Mouse (Mus musculus): ENCODE results near the gene Rnf157. TPM values are rescaled to one million over a fixed set of nuclear protein-coding genes. Genes with fewer than 3 reads are reported as not detected.

Gene Rnf157
- 8.6 and 9.2 TPM in 2 replicates for polyA plus RNA-seq (2014; fragmentation: Nextera tagmentation; extraction: Ambion mirVana)

DNA sequence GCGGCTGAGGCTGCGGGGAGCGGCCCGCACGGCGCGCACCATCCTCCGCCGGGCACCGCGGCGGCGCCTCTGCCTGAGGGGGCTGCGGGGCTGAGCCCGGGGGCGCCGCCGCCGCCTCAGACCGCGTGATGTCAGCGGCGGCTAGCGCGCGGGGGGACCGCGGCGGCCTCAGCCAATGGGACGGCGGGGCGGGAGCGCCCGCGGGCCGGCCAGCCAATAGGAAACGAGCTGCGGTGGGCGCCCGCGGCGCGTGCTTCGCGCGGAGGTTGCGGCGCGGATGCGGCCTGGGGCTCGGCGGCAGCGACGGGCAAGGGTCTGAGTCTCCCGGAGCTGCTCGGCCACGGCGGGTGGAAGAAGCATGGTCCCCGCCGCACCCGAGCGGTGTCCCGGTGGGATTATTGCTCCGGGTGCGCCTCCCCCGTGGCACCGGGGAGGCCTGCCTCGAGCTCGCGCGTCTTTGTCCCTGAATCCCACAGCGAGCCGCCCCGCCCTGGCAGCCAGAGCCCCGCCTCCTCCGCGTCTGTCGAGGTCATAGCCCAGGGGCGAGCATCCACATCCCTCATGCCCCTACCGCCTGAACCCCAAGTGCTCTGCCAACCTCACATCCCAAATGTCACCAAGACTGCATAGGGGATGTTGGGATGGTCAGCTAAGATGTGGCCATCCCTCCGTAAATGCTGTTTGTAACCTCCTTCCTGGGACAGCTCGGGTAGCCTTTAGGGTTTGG lies at the start of gene Rnf157:
Rnf157 (minus strand) TSS at position 129 of the 727 bp plus-strand sequence.
- peaks cover 8% of the 10 kb centered on the region; the same call in 1 of the 2 replicates for H3K4me1 ChIP-seq (ENCODE audit: control insufficient read depth, insufficient read depth, low read length)
- H3K27me3 ChIP-seq (ENCODE audit: control insufficient read depth, insufficient read depth, low read length) = 0 out of 2 replicates have a peak, but pooled peaks cover 6% of the 10 kb centered on the region
- peak within 1 kb of the TSS; percentile 84 for H3K9ac ChIP-seq (ENCODE audit: low read depth, low read length)
- peak within 1 kb of the TSS; percentile 66; the same call in 1 of the 2 replicates for H3K27ac ChIP-seq (ENCODE audit: low read depth, low read length)
- no peaks in the 10 kb centered on the region for H3K36me3 ChIP-seq (ENCODE audit: control insufficient read depth, insufficient read depth, low read length)
- peak within 1 kb of the TSS; percentile 100 for H3K4me2 ChIP-seq
- H3K9me3 ChIP-seq (replicated peaks; ENCODE audit: control insufficient read depth, low read length) = no peaks in the 10 kb centered on the region
- peak within 1 kb of the TSS; percentile 79 for H3K4me3 ChIP-seq (ENCODE audit: low read depth, low read length)
- ATAC-seq (replicated peaks; ENCODE audit: insufficient number of reproducible peaks, low FRiP score, low TSS enrichment) = peak; percentile 81
- whole genome bisulfite sequencing (ENCODE audit: insufficient replicate concordance) = 3% methylated on average over 55 of the region's 82 CpGs

DNA sequence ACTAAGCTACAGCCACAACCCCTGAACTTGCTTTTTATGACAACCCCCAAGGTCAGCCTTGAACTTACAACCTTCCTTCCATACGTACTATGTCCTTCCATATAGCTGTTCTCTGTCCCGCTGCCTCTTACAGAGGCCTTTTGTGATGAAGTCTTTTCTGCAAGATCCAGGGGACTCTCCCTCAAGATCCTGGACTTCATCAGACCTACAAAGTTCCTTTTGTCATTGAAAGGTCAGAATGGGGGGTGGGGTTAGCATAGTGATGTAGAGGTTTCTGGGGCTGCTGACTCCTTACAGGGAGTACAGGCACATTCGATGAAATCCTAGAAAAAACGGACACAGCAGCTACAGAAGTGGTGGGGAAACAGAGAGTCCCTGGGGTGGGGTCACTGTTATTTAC lies 47.0 kb upstream of the Rnf157 start:
- H3K4me3 ChIP-seq (ENCODE audit: low read depth, low read length) = no peak overlapping the region
- no peaks in the 10 kb centered on the region; the same call in 1 of the 2 replicates for H3K27me3 ChIP-seq (ENCODE audit: control insufficient read depth, insufficient read depth, low read length)
- no peak for ATAC-seq (replicated peaks; ENCODE audit: insufficient number of reproducible peaks, low FRiP score, low TSS enrichment)
- peaks cover 4% of the 10 kb centered on the region; the same call in 1 of the 2 replicates for H3K4me1 ChIP-seq (ENCODE audit: control insufficient read depth, insufficient read depth, low read length)
- H3K27ac ChIP-seq (ENCODE audit: low read depth, low read length) = no peak overlapping the region
- no peak overlapping the region for H3K9ac ChIP-seq (ENCODE audit: low read depth, low read length)
- H3K36me3 ChIP-seq (ENCODE audit: control insufficient read depth, insufficient read depth, low read length) = no peaks in the 10 kb centered on the region
- WGBS (ENCODE audit: insufficient replicate concordance) = 65% methylated on average over 4 of the region's 4 CpGs
- no peaks in the 10 kb centered on the region for H3K9me3 ChIP-seq (replicated peaks; ENCODE audit: control insufficient read depth, low read length)
- H3K4me2 ChIP-seq = no peak overlapping the region

DNA sequence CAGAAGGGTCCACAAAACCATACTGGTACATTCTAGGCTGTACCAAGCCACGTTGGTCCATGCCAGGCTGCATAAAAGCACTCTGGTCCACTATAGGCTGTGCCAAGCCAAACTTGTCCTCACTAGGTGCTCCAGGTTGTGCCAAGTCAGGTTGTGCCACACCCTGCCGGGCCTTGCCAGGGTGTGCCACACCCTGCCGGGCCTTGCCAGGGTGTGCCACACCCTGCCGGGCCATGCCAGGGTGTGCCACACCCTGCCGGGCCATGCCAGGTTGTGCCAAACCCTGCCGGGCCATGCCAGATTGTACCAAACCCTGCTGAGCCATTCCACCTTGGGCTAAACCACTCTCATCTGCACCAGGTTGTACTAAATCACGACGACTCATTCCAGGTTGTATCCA lies 43.4 kb upstream of the Rnf157 start:
- H3K4me2 ChIP-seq = no peak overlapping the region
- no peak for ATAC-seq (replicated peaks; ENCODE audit: insufficient number of reproducible peaks, low FRiP score, low TSS enrichment)
- no peak overlapping the region for H3K4me3 ChIP-seq (ENCODE audit: low read depth, low read length)
- H3K9ac ChIP-seq (ENCODE audit: low read depth, low read length) = no peak overlapping the region
- H3K9me3 ChIP-seq (replicated peaks; ENCODE audit: control insufficient read depth, low read length) = no peaks in the 10 kb centered on the region
- H3K4me1 ChIP-seq (ENCODE audit: control insufficient read depth, insufficient read depth, low read length) = no peaks in the 10 kb centered on the region
- H3K36me3 ChIP-seq (ENCODE audit: control insufficient read depth, insufficient read depth, low read length) = no peaks in the 10 kb centered on the region
- no peaks in the 10 kb centered on the region; the same call in 1 of the 2 replicates for H3K27me3 ChIP-seq (ENCODE audit: control insufficient read depth, insufficient read depth, low read length)
- 79% methylated on average over 8 of the region's 8 CpGs for WGBS (ENCODE audit: insufficient replicate concordance)
- H3K27ac ChIP-seq (ENCODE audit: low read depth, low read length) = no peak overlapping the region

DNA sequence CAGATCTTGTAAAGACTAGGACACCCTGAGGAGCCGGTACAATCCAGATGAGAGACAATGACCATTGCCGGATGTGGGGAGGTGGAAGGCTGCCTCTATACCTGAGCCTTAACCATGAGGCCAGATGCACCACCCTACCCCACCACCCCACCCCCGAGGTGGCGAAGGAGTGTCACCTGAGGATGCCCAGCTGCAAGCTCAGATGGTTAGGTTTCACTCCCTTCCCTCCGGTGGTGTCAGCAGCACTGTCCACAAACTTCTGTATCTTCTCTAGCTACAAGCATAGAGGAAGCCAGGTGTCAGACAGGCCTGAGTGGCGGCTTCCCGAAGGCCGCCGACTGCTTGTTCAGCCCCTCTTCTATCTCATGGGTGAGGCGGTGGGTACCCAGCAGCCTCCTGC lies 41.1 kb upstream of the Rnf157 start:
- Histone ChIP-seq H3K27ac (ENCODE audit: low read depth, low read length) (no peak overlapping the region), H3K27me3 (ENCODE audit: control insufficient read depth, insufficient read depth, low read length) (no peaks in the 10 kb centered on the region; the same call in 1 of the 2 replicates), H3K36me3 (ENCODE audit: control insufficient read depth, insufficient read depth, low read length) (no peaks in the 10 kb centered on the region), H3K4me2 (no peak overlapping the region), H3K9ac (ENCODE audit: low read depth, low read length) (no peak overlapping the region), H3K9me3 (replicated peaks; ENCODE audit: control insufficient read depth, low read length) (no peaks in the 10 kb centered on the region), H3K4me3 (ENCODE audit: low read depth, low read length) (no peak overlapping the region), H3K4me1 (ENCODE audit: control insufficient read depth, insufficient read depth, low read length) (no peaks in the 10 kb centered on the region)
- ATAC-seq (replicated peaks; ENCODE audit: insufficient number of reproducible peaks, low FRiP score, low TSS enrichment) = no peak
- WGBS (ENCODE audit: insufficient replicate concordance) = 84% methylated on average over 10 of the region's 10 CpGs

DNA sequence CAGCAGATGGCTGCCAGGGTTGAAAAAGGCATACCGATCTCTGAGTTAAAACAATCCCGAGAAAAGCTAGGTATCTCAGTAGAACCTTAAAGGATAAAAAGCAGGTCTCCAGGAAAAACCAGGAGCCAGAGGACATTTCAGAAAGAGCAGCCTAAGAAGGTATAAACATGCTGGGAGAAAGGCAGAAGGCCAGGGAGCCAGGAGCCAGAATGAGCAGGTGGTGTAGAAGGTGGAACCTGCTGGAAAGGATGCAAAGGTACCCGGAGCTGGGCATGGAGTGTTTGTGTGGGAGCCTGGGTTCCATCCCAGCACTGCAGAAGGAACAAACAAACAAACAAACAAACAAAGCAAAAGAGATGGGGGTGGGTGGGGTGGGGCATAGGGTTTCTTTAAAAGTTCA lies 36.5 kb upstream of the Rnf157 start:
- WGBS (ENCODE audit: insufficient replicate concordance) = 81% methylated on average over 3 of the region's 3 CpGs
- Histone ChIP-seq H3K36me3 (ENCODE audit: control insufficient read depth, insufficient read depth, low read length) (no peaks in the 10 kb centered on the region), H3K9ac (ENCODE audit: low read depth, low read length) (no peak overlapping the region), H3K27ac (ENCODE audit: low read depth, low read length) (no peak overlapping the region), H3K4me3 (ENCODE audit: low read depth, low read length) (no peak overlapping the region), H3K9me3 (replicated peaks; ENCODE audit: control insufficient read depth, low read length) (no peaks in the 10 kb centered on the region), H3K27me3 (ENCODE audit: control insufficient read depth, insufficient read depth, low read length) (peaks cover 19% of the 10 kb centered on the region), H3K4me2 (no peak overlapping the region), H3K4me1 (ENCODE audit: control insufficient read depth, insufficient read depth, low read length) (no peaks in the 10 kb centered on the region; the same call in 1 of the 2 replicates)
- ATAC-seq (replicated peaks; ENCODE audit: insufficient number of reproducible peaks, low FRiP score, low TSS enrichment) = no peak

DNA sequence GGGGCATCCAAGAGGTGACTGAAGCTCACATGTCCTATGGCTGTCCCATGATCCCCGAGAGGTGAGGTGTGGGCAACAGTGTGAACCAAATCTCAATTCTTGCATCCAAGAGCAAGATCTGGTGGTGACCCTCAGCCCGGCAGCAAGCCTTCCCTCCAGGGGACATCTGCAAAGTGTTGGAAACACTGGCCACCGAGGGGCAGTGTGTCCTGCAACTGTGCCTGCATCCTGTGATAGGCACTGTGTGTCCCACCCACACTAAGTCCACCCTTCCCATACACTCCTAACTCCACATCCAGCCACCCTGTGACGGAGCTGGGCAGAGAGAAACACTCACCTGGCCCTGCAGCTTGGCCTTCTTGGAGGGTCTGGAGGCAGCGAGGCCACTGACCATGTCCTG lies 35.0 kb upstream of the Rnf157 start:
- Histone ChIP-seq H3K4me2 (no peak overlapping the region), H3K4me3 (ENCODE audit: low read depth, low read length) (no peak overlapping the region), H3K27ac (ENCODE audit: low read depth, low read length) (no peak overlapping the region), H3K36me3 (ENCODE audit: control insufficient read depth, insufficient read depth, low read length) (no peaks in the 10 kb centered on the region), H3K4me1 (ENCODE audit: control insufficient read depth, insufficient read depth, low read length) (no peaks in the 10 kb centered on the region; the same call in 1 of the 2 replicates), H3K9ac (ENCODE audit: low read depth, low read length) (0 out of 2 replicates have a peak overlapping the region, but pooled peaks have one; percentile 16), H3K27me3 (ENCODE audit: control insufficient read depth, insufficient read depth, low read length) (peaks cover 19% of the 10 kb centered on the region), H3K9me3 (replicated peaks; ENCODE audit: control insufficient read depth, low read length) (no peaks in the 10 kb centered on the region)
- no peak for ATAC-seq (replicated peaks; ENCODE audit: insufficient number of reproducible peaks, low FRiP score, low TSS enrichment)
- 60% methylated on average over 5 of the region's 5 CpGs for WGBS (ENCODE audit: insufficient replicate concordance)

DNA sequence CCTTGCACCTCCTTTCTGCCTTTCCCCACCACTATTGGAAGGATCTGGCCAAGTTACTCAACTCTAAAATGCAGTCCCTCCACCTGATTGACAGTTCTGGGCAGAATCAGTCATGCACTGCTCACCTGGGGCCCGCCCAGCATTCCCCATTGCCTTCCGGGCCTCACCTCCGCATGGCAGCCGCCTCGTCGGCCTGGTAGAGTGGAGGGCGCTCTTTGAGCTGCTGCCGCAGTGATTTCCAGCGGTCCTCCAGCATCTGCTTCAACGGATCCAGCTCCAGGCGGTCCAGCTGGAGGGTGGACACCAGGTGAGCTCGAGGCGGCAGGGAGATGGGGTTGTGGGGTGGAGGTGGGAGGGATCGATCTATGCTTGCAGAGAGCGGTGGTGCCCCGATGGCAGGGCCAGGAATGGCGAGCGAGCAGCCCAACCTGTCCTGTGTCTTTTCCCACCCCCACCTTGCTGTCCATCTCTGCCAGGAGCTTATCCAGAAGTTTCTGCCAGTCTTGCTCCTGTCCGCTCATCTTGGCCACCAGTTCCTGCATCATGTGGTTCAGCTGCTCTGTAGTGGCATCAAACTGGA lies 33.6 kb upstream of the Rnf157 start:
- no peak overlapping the region for H3K4me2 ChIP-seq
- H3K36me3 ChIP-seq (ENCODE audit: control insufficient read depth, insufficient read depth, low read length) = no peaks in the 10 kb centered on the region
- 7% methylated on average over 19 of the region's 19 CpGs for WGBS (ENCODE audit: insufficient replicate concordance)
- H3K4me3 ChIP-seq (ENCODE audit: low read depth, low read length) = no peak overlapping the region
- ATAC-seq (replicated peaks; ENCODE audit: insufficient number of reproducible peaks, low FRiP score, low TSS enrichment) = no peak
- no peak overlapping the region for H3K9ac ChIP-seq (ENCODE audit: low read depth, low read length)
- no peak overlapping the region for H3K27ac ChIP-seq (ENCODE audit: low read depth, low read length)
- H3K4me1 ChIP-seq (ENCODE audit: control insufficient read depth, insufficient read depth, low read length) = no peaks in the 10 kb centered on the region; the same call in 1 of the 2 replicates
- H3K27me3 ChIP-seq (ENCODE audit: control insufficient read depth, insufficient read depth, low read length) = peaks cover 19% of the 10 kb centered on the region
- H3K9me3 ChIP-seq (replicated peaks; ENCODE audit: control insufficient read depth, low read length) = no peaks in the 10 kb centered on the region

DNA sequence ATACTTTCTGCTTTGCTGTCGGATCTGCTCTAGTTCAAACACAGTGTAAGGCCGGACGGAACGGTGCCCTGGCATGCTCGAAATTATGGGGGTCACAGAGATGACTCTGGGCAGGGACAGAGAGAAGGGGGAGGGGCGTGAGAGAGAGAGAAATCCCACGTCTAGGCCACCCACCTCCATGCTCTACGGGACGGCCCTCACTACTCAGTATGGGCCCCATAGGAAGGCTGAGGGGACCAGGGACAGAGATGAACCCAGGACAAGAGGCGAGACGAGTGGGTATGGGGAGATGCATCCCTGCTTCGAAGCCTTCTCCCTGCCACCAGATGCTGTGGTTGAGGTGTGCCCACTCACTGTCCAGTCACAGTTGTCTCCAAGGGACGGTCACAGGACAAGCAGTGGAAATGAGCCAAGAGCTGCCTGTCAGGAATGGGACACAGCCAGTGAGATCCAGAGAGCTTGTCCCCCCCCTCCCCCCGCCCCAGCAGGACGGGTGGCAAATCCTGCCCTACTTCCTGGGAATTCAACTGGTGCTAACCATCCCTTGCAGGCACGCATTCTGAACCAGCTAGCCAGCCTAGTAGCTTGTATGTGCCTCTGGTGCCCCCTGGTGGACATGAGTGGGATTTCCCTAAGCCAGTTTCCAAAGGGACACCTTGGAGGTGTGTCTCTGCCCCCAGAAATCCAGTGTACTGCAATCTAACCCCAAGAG lies 32.9 kb upstream of the Rnf157 start:
- Histone ChIP-seq H3K9ac (ENCODE audit: low read depth, low read length) (no peak overlapping the region), H3K4me2 (peak overlapping the region; percentile 46)
- ATAC-seq (replicated peaks; ENCODE audit: insufficient number of reproducible peaks, low FRiP score, low TSS enrichment) = no peak

More for the DNA sequence above, 32.9 kb upstream of the Rnf157 start:
- WGBS (ENCODE audit: insufficient replicate concordance) = 24% methylated on average over 16 of the region's 16 CpGs
- Histone ChIP-seq H3K9me3 (replicated peaks; ENCODE audit: control insufficient read depth, low read length) (no peaks in the 10 kb centered on the region), H3K4me1 (ENCODE audit: control insufficient read depth, insufficient read depth, low read length) (peaks cover under 1% of the 10 kb centered on the region), H3K36me3 (ENCODE audit: control insufficient read depth, insufficient read depth, low read length) (no peaks in the 10 kb centered on the region), H3K27ac (ENCODE audit: low read depth, low read length) (no peak overlapping the region), H3K4me3 (ENCODE audit: low read depth, low read length) (no peak overlapping the region), H3K27me3 (ENCODE audit: control insufficient read depth, insufficient read depth, low read length) (peaks cover 19% of the 10 kb centered on the region)
